Mouse (Mus musculus): ENCODE measurements at regions not wholly inside any gene's neighbourhood (a gene's known extent, or its start where the extent isn't known, plus 50 kb on each side); places are given as distances from the start of the nearest gene placed in this dataset.

- DNase-seq: no peak
Measured at GRCm38 (mm10) chr6:19755647-19756046, 889.5 kb downstream of the Ankrd7 start.

DNA sequence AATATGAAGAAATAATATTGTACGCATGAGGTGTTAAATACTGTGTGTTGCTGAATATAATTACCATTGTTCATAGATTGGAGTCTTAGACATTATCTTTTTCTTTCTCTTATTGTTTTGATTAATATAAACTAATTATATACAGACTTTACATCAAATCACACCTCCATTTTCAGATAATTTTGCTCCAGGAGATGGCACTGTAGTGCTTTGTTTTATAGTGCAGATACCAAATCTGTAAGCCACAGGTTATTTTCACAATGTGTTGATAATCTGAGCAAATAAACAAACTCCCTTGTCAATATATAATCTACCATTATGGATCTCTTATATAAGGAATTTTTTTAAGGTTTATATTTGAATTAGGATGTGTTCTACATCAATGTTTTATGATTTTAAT is 899.3 kb downstream of the Ankrd7 start:
- DNase-seq: peak in 1 of 2 experiments; percentile 22
